Mouse (Mus musculus) heart, postnatal 4 days (tissue): ENCODE measurements around the gene Igsf21. TPM values are rescaled to one million over a fixed set of nuclear protein-coding genes. Genes with fewer than 3 reads are reported as not detected.

Experiments
- DNase-seq: peaks from one replicate; pipeline ENCODE4 v3.0.0; 2021
- total RNA-seq, 2 experiments: library from RNA; stranded (reverse); gene quantifications; 2 replicates each; pipeline ENCODE4 v1.2.3; 2021

Igsf21 gene
- total RNA-seq, 2 experiments from 2014 or later: 0.14 to 0.20 TPM

DNA sequence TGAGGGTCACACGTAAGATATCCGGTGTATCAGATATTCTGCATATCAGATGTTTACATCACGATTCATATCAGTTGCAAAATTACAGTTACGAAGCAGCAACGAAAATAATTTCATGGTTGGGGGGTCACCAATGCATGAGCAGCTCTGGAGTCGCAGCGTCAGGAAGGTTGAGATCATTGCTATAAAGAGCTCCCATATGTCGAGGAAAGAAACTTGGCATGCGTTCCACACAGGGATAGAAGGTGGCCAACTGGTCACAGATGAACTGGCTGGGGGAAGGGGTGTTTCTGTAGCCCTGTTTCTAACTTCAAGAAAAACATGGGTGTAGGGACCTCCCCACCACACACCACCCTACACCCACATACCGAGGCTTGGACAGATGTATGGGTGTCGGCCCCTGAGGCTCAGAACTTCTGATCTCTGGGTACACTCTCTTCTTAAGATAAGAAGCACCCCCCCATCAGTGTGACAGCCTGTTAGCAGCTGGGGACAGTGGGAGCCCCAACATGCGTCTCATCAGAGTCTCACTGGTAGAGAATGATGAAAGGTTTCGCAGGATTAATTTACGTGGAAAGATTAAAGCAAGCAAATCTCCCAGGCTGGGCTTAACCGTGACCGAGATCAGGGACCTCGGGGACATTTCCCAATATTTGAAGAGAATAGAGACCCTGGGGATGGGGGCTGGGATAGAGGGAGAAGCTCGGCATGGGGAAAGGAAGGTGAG lies 54.1 kb downstream of the Igsf21 start:
- no peak for DNase-seq

DNA sequence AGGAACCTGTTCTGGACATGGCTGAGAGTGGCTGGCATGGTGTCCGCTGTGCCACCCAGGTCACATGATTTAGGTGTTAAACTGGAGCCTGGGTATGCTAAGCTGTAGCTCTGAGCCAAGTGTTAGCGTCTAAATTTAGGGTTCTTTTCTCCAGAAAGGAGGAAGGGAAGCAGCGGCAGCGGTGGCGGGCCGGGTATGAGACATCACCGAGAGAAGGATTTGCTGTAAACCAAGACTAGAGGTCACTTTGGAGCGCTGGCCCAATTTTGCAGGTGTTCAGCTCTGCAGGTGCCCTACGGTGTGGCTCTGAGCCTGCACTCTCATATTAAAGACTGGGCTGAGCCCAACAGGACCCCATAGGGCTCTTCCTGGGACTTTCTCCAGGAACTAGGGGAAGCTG lies 57.0 kb downstream of the Igsf21 start:
- DNase-seq: no peak

DNA sequence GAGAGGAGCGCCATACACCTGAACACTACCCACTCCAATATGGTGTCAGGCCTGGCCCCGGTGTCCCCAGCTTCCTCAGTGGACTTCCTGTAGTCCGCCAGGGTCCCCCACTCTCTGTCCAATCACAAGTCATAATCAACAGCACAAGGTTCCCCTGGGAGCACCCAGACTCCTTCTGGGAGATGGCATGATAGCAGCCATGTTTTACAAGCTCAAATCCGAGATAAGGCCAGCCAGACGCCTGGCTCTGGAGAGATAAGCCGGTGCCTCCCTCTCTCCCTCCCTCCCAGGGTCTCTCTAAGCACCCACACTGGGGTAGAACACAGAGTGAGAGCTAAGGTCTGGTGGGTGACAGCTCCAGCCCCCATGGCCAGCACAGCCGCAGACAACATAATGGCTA lies 58.0 kb downstream of the Igsf21 start:
- DNase-seq: no peak

DNA sequence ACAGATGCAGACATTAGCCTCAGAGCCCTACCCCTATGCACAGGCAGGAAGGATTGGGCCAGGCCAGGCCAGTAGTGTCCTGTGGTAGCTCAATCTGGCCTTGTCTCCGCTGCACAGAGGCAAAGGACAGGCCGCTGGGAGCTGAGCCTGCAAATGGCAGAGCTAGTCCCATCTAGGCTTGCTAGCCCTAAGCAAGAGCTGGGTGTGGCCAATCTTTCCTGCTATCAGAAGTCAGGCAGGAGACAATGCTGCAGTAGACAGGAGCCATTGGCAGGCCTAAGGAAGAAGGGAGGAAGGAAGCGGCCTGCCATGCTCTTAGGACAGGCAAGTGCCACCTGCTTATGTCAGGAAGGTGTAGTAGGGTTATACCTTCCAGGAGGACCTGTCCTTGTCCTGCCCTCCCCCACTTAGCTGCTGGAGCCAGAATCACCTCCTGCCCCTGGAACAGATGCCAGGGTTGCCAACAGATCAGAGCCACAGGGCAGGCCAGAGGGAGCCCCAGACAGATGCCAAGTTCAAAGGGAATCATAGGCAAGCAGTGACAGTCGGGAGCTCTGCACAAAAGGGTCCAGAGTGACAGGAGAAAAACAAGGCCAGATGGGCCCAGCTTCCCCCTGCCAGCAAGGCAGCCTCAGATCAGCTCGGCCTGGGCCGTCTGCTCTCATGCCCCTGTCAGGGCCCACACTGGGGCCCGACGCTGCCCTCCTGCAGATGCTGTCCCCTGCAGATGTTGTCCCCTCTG lies 59.0 kb downstream of the Igsf21 start:
- DNase-seq: no peak

DNA sequence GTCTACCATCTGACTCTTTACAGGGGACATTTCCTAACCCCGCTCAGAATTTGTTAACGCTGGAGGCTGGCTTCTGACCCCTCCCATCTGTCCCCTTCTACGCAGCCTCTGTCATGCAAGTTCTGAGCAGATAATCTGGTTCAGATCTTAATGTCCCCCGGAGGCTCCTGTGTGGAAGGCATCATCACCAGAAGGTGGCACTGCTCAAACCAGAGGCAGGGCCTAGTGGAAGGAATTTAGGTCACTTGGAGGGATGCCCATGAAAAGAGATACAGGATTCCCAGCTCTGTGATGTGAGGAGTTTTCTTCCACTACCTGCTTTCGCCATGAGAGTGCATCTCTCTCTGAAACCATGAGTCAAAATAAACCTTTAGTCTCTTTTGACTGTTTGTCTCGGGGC lies 67.0 kb downstream of the Igsf21 start:
- no peak for DNase-seq

DNA sequence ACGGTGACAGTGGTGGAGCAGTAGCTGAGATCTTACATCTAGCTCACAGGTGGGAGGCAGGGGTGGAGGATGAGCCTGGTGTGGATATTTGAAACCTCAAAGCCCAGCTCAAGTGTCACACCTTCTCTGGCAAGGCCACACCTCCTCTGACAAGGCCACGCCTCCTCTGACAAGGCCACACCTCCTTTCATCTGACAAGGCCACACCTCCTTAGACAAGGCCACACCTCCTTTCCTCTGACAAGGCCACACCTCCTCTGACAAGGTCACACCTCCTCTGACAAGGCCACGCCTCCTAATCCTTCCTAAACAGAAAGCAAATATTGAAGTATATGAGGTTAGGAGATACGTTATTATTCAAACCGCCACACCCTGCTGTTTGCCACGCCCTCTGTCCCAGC lies 69.5 kb downstream of the Igsf21 start:
- no peak for DNase-seq

DNA sequence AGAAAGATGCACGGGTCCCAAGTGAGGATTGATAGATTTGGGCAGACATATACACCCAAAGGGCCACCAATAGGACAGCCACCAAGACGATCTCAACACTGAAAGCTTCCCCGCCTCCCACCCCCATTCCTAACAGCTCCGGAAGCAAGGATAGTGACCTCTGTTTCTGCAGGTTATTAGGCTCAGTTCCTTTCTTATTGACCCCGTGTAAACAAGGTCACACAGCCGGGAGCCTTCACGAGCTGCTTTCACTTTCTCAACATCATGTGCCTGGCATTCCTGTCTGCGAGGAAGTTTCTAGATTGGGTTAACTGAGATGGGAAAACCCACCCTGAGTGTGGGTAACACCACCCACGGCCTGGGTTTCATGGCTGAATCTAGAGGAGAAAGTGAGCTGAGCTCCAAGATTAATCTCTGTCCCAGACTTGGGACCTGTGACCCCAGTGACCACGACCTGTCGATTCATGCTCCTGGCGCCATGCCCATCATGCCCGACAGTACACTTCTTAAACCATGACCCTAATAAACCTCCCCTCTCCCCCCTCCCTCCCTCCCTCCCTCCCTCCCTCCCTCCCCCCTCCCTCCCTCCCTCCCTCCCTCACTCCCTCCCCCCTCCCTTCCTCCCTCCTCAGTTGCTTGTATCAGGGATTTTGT lies 72.7 kb downstream of the Igsf21 start:
- DNase-seq: no peak

DNA sequence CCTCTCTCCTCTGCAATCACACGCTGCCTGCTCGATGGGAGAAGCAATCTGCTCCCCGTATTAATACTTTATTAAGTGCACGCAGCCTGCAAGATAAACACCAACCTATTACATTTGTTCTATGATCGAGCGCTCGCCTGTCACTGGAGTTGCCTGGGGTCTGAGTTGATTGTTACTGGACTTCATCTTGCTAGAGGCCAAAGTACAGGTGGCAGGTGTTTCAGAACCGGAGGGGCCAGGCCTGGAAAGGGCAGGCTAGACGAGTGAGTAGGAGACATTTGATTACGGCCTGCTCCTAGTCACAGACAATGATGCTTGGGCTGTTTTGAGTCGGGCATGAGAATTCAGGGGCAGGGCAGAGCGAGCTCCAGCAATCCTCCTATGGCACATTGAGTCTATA lies 73.5 kb downstream of the Igsf21 start:
- DNase-seq: no peak

DNA sequence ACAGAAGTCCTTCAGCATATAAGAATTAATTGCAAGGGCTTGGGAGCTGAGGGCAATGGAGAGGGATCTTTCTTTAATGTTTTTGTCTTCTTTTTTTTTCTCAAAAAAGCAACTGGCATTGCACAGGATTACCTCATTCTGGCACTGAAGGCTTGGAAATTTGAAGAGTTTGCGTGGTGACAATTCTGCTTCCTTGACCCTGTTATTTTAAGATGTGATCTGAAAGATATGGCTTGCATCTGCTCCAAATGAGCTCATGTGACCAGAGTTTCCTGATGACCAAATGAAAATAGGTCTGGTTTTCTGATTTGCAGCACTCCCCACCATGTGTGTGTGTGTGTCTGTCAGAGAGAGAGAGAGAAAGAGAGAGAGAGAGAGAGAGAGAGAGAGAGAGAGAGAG lies 74.7 kb downstream of the Igsf21 start:
- DNase-seq: no peak

DNA sequence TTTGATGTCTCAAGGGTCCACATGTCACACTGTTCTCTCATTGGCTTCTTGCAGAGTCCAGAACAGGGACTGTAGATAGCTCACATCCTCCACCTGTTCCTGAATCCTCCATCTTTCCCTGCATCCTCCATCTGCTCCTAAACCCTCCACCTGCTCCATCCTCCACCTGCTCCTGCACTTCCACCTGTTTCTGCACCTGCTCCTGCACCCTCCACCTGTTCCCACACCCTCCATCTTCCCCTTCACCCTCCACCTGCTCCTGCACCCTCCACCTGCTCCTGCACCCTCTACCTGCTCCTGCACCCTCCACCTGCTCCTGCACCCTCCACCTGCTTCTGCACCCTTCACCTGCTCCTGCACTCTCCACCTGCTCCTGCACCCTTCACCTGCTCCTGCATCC lies 75.4 kb downstream of the Igsf21 start:
- no peak for DNase-seq

DNA sequence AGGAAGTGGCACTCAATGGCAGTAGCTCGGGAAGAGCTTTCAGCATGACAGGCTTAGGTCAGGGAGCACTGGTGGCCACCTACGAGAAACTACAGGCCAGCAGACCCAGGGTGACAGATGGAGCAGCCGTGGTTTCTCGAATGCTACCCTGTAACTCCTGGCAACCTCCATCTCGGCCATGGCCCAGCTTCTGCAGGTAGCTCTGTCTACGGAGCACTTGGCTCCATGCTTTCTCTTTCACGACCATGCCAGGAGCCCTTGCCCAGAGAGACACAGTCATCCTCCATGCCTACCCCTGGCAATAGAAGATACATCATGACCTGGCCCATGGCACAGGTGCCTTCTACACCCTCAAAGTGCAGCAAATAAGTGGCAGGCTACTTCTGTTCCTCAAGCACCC lies 80.7 kb downstream of the Igsf21 start:
- no peak for DNase-seq

DNA sequence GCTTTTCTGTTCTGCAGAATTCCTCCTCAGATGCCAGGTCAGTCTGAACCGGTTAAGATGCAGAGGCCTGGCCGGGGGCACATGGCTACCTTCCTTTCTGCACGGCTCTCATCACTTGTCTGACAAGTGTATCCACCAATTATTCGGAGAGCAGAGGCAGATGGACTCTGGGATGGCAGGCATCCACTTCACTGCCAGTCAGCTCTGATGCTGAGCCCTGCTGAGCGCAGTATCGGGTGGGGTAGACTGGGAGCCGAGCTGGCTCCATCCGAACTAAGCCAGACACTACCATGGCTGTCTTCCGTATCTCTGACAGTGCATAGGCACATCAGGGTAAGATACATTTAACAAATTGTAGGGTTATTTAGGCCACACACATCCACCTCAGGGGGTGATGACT lies 81.9 kb downstream of the Igsf21 start:
- DNase-seq: no peak

DNA sequence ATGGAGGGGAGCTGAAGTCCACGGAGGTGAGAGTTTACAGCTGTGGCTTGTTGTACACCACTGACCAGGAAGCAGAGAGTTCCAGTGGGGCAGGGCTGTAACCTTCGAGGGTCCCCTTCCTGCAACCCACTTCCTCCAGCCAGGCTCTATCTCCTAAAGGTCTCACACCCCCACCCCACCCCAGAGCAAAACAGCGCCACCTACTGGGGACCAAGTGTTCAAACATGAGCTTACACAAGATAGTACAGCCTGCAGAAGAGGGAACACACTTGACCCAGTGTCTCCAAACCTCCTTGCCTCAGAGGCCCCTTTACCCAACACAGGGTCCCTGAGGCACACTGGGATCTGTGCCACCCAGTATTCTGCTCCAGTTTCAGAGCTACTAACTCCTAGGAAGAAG lies 87.0 kb downstream of the Igsf21 start:
- DNase-seq: no peak

DNA sequence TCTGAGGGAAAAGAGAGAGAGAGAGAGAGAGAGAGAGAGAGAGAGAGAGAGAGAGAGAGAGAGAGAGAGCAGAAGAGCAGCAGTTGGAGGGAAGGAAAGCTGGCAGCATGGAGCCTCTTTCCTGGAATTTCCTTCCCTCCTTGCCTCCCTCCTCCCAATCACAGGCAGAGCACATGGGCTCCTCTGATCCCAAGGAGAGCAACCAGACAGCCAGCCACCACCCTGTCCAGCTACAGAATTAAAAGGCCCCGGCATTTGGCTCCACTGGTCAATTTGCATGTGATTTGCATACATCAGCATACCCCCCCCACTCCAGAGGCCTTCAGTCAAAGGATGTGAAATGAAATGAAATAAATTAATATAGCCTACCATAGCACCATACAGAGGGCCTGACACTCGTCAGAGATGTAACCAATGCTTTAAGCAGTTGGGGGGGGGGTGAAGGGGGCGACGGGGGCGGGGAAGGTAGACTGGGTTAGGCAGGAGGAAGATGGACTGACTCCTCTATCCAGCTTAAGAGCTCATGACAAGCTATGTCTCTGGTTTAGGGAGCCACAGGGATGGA lies 91.6 kb downstream of the Igsf21 start:
- no peak for DNase-seq

DNA sequence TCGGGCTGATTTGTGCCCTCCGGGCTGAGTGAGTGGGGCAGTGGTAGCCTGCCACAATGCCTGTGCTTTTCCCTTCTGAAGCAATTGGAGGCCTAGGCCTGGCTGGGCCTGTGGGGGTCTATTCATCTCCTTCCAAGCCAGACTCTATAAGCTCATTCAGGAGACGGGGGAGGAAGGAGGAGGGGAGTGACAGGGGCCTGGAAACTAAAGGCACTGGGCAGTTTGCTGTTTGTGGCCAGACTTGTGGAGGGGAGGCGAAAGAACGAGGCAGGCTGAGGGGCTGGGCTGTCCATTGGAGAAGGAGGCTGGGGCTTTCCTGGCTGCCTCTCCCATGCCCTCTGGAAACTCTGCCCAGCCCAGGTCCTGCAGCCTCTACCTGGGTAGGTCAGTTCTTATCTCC lies 92.1 kb downstream of the Igsf21 start:
- no peak for DNase-seq

DNA sequence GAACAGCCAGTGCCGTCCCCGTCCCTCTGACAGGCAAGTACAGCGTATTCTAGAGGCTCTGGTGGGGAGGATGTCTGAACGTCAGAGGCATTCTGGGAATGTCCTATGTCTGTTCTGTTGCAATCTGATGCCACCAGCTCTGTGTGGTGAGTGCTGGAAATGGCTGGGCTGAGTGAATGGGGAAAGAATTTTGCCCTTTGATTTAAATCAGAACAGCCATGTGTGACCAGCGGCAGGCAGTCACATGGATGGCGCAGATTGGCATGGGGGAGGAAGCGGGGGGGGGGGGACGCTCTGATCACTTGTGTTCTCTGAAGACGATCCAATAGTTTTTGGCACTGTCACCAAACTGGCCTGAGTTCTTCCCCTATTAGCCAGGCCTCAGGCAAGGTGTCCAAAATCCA lies 92.9 kb downstream of the Igsf21 start:
- no peak for DNase-seq

DNA sequence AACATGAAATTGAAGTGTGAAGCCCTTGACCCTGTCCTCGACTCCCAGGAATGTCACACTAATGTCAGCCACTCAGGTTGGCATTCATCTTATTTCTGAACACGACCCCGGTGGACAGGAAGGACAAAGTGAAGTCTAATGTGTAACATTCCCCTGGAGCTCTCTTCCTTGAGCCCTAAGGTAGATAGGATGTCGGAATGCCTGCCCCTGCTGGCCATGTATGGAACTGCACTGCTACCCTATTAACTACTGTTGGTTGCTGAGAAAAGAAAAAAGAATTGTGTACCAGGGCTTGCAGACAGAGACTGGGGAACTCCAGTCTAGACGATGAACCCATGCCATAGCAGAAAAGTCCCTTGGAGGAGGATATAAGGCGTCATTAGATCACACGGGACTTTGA lies 93.5 kb downstream of the Igsf21 start:
- peak; percentile 48 for DNase-seq

DNA sequence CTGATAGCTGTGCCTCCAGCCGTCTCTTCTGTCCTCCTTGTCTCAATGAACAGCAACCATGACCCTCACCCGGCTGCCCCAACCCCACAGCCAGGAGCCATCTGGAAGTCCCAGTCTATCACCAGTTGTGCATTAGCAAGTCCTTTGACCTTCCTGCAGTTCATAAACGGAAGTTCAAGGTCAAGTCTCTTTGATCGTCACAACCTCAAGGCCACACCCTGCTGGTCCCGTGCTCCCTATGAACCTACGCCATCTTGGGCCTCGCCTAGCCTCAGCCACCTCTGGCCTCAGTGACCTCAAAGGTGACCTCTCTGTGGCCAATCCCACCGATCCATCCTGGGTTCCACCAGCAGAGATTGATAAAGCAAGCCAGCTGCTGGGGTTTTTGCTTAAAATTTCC lies 96.9 kb downstream of the Igsf21 start:
- DNase-seq: no peak

DNA sequence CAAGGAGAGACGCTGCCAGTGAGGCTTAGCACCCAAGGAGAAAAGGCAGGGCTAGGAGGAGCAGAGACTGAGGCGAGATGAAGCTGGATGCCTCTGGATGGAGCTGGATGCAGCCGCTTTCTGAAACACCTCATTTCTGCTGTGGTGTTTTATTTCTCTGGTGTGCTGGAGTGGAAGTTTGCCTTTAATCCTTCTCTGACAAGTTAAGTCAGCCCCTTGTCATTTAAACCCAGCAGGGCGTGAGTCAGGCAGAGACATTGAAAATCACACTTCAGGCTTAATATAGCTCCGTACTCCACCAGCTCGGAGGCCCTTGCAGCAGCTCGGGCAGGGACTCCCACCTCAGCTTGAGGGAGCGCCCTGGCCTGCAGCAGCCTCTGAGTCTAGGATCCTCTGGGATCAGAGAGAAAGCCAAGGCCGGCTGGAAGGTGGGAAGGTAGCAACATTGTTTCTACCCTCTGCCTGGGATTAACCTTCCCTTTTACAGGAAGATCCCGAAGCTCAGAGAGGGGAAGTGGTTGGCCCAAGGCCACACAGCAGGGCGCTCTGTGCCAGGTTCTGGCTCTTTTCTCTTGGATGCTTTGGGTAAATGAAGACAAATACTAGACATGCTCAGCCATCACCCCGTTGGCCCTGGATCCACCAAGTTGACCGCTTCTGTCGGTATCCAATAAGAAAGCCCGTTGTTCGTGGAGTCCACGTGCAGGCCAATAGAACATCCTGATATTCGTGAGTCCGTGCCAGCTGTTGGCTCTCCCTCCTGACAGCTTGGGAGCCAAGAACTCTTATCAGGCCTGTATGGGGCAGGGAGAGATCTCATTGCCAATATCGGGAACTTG lies 98.5 kb downstream of the Igsf21 start:
- peak; percentile 13 for DNase-seq

DNA sequence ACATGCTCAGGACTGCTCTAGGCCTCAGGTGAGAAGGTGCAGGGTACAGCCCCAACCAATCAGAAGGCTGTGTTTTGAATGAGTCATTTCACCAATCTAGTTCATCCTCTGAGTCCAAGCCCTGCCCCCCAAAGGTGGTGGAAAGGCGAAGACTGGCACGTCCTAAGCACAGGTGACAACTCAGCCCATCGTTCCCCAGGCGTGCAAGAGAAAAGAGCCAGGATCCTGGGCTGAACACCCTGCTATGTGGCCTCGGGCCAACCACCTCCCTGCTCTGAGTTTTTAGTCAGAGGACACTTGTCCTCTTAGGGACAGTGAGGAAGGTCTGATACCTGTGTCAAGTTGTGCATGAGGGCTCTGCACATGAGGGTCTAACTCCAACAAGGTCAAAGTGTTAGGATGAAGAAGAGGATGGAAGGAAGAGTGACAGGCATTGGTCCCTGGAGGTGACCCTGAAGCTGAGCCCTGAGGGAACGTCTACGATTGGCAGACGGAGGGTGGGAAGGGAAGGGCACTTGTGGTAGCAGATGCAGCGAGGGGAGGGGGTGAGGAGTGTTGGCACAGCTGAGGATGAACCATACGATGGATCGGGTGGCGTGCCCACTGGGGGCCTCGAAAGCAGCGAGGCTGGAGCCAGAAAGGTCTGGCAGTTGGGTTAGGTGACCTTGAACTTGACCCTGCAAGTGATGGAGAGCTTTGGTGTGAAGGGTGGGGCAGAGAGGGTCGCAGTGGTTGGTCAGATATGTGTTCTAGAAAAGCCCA lies 99.3 kb downstream of the Igsf21 start:
- no peak for DNase-seq

DNA sequence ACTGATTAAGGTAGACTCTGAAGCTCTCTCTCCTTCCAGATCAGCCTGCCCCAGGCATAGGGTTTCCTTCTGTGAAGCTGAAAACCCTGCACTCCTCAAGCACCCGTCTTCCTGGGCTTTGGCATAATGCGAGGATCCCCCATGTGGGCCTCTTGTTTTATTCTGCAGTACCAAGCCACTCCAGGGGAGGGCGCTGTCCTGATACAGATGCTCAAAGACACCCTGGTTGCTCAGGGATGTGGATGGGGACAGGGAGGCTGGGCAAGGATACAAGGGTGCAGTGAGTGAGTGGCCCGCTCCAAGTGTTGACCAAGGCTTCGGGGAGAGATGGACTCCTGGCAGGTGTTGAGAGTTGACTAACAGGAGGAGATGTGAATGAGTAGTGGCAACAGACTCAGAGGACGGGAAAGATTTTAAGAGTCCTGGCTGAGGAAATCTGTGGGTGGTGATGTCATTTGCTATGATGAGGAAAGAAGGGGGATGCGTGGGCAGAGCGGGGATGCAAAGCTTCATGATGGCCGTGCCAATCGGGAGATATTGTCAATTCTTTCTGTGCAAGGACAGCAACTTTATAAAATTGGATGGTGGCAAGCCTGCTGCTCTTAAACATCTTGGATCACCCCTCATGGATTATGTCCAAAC lies 102.6 kb downstream of the Igsf21 start:
- DNase-seq: no peak
